Mouse (Mus musculus) adrenal gland, postnatal 10 days (tissue): ENCODE data around the gene Slc5a5. TPM values are rescaled to one million over a fixed set of nuclear protein-coding genes. Genes with fewer than 3 reads are reported as not detected.

Experiments used
- DNase-seq: peaks from one replicate; pipeline ENCODE4 v3.0.0; 2021; ENCODE audit warnings: mixed read lengths
- total RNA-seq, 2 experiments: library from RNA; stranded (reverse); gene quantifications; 2 replicates each; pipeline ENCODE4 v1.2.3; 2021

Slc5a5 gene
- total RNA-seq, 2 experiments from 2014 or later, result 0.27 to 0.42 TPM

DNA sequence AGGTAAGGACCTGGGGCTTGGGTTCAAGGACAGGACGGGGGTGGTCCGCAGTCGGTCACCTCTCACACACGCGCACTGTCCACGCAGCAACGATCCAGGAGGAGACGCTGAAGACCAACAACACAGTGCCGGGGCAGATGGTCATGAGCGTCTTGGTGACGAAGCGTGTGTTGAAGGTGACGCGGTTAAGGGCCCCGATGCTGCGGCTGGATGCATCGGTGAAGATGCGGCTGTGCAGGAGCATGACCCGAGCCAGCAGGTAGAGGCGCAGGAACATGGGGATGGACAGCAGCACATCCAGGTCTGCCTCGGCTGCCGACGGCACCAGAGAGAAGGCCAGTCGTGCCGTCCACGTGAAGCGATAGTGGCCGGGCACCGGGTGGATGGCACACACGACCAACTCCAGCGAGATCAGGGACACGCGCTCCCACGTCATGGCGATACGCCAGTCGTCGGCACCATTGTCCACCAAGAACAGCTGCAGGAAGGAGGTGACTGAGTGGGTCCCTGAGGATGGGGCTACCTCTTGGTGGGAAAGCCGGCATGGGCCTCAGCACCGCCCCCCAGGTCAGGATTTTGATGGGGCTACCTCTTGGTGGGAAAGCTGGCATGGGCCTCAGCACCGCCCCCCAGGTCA is 39.8 kb downstream of the Slc5a5 start:
- no peak for DNase-seq

DNA sequence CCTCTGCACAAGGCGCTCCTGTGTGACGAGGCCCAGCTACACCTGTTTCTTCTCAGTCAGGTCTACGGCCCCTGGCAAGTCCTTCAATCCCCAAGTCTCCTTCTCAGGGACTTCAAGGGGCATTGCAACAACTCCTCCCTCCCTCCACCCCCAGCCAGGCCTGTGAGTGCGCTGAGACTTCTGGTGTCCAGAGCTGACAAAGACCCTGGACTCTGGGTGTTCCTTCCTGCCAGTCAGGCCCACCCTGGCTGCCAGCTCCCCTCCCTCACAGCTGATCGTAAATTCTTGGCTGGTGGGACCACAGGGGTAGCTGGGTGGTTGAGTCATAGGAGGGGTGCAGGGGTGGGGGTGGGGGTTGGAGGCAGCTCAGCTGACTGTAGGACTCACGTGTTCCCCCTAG is 40.7 kb downstream of the Slc5a5 start:
- no peak for DNase-seq

DNA sequence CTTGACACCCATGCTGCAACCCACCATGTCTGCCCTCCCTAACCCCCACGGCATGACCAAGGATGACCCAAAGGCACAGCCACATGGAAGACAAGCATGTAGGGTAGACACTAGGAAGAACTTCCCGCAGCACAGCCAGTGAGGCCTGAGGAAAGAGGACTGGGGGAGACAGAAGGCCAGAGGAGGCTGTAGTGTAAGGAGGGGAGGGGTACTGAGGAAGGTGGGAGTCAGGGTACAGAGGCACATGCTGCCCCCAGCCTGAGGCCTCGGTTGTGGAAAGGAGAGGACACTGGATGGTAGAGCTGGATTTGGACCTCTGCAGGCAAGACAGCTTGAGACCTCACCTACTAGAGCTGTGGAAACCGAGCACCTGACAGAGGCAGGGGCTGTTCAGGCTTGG is 41.6 kb downstream of the Slc5a5 start:
- no peak for DNase-seq

DNA sequence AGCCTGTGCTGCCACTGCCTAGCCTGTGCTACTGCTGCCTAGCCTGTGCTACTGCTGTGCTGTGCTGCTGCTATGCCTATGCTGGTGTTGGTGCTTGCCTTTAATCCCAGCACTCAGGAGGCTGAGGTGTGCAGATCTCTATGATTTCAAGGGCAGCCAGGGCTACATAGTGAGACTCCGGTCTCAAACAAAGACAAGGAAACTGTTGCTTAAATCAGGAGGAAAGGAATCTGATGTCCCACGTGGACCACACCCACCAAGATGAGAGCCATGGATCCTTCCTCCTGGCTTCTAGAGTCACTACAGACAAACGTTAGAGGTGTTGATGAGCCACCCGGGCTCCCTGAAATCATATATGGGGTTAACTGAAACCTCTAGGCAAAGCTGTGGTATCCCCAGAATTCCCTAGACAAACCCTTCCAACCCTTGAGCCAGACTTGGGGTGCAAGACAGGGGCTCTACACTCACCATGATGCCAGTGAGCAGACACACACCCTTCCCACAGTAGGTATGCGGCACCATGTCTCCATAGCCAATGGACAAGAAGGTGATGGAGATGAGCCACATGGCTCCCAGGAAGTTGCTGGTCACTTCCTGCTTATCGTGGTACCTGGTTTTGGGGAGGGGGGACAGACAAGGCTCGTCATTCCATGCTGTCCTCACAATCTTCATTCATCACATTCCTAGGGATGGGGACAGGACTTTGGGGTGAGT is 42.3 kb downstream of the Slc5a5 start:
- DNase-seq, result no peak

DNA sequence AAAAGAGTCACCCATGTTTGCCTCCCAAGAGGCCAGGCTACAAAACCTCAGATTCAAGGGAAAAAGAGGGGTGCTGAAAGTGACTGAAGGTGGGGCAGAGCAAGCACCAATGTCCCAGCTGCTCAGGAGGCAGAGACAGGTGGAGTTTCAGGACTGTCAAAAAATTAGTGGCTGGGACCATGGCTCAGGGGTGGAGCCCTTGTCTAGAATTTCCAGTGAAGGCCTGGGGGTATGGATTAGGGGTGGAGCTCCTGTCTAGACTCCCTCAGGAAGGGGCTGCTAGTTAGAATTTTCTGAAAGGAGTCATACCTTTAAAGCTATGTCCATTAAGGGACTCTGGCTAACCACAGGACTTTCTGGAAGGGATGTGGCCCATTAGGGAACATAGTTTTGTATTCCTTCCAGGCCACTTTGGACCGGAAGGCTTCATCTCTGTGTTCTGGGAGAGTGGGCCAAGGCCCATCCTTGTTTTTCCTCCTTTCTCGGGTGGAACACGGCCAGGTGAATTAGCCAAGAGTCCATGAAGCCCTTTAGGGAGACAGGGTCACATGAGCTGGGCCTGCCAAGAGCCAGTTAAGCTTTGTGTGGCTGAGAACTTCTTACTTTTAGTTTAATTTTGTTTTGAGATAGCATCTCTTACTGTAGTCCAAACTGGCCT is 43.1 kb downstream of the Slc5a5 start:
- peak; percentile 65 for DNase-seq

DNA sequence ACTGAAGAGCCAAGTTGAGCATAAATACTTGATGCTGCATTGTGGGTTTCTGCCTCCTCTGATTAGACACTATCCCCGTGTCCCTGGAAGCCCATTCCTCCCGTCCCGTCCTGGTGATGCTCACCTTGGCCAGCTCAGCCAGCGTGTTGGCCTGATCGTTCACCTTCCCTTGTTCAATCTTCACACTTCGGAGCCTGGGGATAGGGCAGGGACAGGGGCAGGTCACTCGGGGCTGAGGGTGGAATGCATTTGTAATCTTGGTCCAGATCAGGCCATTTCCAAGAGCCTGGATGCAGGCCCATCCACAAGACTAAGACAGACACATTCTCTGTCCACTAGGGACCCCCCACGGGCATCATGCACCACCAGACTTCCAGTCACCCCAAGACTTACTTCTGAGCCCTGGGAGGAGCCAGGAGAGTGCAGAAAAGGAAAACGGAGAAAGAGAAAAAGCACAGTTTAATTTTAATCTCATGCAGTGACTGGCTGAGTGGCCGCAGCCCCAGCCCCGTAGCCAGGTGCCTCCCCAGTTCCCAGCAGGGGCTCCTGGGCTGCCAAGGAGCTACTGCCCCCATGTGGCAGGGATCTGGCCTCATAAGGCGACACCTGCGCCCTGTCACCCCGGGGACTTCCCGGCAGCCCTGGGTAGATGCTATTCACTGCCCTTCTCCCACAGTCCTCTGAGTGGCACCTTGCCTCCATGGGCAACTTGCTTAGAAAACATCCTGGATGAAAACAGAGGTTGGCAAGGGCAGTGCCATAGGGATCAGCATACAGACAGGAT is 46.0 kb downstream of the Slc5a5 start:
- DNase-seq, result no peak

DNA sequence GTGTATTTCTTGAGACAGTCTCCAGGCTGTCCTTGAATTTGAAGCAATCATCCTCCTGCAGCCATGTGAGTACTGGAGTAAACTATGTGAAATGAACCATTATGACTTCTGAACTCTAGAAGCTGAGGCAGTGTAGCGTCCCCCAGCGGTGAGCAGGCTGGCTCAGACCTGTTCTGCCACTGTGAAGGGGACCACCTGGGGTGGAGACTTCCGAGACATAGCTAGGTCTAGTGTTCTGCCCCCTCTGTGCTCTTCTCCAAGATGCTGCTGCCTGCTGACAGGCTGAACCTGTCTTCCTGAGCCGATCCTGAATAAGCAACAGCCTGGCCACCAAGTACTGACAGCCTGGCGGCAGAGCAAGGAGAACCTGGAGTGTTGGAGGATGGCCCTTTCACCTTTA is 47.4 kb downstream of the Slc5a5 start:
- no peak for DNase-seq

DNA sequence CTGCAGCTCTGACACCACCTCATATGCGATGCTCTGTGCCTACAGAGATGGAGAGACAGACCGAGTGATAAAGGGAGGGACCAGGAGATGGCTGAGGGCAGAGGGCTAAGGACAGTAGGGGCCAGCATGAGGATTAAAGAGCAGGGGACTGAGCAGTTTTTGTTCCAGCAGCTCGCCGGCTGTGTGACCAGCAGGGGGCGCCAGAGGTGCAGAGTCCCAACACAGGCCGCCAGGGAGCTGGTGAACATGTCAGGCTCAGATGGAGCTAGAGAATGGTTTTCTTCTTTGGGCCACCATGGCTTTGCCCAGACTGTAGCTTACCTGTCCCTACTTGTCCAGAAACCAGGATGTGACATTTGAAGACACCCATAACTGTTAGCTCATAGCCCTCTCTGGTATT is 48.0 kb downstream of the Slc5a5 start:
- peak; percentile 96 for DNase-seq

DNA sequence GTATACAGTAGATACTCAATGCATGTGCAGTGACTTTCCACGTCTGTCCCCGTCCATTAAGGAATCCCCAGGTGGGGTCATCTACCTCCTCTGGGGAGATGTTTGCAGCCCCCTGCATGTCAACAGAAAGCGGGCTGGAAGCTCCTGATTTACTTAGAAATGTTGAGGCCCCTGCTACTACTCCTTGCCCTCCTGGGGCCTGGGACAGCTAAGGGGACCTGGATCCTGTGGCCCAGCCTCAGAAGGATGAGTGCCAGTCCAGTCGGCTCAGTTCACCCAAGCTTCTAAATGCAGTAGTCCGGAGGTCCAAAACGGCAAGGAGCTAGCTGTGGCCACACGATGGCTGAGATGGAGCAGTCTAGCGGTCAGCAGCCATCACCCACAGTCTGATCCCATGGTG is 48.6 kb downstream of the Slc5a5 start:
- DNase-seq, result no peak

DNA sequence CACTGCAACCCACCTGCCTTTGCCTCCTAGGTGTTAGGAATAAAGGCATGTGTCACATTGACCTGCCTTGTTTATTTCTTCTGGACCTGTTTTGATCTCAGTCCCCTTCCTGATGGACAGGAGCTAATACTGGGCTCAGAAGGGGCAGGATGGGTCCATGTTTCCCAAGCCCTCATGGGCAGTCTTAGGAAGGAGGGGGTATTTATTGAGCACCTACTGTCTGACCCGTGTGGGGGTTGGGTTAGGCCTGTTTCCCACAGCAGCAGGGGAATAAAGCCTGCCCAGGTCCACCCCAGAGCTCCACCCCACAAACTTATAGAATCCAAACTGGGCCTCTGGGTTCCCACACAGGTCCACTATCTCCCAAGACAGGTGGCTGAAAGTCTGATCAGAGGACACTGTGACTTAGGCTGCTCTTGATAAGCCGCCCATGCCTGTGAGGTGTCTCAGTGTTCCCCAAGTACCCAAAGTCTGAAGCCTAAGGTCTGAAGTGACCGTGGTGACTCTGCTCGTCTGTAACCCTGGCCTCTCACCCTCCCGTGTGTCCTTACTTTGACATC is 49.3 kb downstream of the Slc5a5 start:
- DNase-seq, result no peak

DNA sequence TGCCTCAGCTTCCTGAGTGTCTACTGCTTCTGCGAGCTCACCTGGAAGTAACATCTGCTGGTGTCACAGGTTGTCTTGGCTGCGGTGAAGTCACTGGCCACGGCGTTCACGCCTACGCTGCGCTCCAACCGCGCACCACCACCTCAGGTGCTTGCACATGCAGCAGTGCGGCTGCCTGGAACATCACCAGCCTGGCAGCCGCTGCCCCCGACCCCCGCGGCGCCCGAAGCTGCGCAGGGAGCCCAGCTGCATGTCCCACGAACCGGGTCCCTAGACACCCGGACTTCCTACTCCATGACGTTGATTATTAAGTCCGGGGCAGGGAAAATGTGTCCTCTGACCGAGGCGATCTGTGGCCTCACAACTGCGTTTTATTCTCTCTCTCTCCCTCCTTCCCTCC is 50.1 kb downstream of the Slc5a5 start:
- DNase-seq, result no peak

DNA sequence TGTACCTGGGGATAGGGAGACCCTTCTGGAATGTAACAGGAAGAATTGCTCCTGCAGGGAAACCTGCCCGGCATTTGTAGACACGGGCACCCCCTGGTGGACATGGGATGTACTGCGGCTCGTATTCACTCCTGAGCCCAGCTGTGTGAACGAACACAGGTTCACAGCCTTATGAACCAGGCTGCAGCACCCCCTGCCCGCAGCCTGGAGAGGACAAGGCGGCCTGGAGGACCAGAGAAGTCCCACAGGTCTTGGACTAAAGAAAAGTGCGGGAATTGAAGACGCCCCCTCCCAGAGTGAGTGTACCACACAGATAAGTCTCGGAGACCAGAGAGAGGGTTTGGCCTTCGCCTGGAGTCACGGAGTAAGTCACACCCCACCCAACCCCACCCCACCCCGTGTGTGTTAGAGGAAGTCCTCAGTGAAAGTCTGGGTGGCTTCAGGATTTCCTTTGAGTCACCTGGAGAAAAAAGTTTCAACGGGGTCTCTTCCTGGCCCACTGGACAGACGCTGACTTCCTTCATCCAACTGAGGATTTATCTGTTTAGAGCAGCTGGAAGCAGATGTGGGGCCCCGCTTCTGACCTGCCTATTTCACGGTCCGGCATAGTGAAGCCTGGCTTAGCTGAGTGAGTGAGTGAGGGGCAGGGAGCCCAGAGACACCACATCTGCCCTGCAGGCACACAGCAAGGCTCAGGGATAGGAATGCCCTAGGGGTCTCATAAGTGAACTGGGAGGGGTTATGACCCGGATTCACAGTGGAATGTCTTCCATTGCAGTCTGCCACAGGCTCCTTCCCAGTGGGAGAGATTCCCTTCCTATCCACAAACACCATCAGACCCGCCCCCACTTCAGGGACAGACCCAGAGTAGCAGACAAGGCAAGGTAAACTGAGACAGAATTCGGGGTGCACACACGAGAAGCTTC is 51.1 kb downstream of the Slc5a5 start:
- DNase-seq, result peak; percentile 95

DNA sequence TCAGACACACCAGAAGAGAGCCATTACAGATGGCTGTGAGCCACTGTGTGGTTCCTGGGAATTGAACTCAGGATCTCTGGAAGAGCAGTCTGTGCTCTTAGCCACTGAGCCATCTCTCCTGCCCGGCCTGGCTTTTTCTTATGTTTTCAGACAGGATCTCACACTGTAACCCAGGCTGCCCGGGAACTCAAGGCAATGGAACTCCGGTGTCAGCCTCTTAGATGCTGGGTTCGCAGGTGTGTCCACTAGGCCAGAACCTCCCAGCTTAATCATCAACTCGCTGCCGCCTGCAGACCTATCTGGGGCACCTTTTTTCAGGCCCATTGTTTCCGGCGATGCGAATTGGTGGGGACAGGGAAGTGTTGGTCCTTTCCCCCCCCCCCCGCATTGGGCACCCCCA is 52.0 kb downstream of the Slc5a5 start:
- DNase-seq, result no peak

DNA sequence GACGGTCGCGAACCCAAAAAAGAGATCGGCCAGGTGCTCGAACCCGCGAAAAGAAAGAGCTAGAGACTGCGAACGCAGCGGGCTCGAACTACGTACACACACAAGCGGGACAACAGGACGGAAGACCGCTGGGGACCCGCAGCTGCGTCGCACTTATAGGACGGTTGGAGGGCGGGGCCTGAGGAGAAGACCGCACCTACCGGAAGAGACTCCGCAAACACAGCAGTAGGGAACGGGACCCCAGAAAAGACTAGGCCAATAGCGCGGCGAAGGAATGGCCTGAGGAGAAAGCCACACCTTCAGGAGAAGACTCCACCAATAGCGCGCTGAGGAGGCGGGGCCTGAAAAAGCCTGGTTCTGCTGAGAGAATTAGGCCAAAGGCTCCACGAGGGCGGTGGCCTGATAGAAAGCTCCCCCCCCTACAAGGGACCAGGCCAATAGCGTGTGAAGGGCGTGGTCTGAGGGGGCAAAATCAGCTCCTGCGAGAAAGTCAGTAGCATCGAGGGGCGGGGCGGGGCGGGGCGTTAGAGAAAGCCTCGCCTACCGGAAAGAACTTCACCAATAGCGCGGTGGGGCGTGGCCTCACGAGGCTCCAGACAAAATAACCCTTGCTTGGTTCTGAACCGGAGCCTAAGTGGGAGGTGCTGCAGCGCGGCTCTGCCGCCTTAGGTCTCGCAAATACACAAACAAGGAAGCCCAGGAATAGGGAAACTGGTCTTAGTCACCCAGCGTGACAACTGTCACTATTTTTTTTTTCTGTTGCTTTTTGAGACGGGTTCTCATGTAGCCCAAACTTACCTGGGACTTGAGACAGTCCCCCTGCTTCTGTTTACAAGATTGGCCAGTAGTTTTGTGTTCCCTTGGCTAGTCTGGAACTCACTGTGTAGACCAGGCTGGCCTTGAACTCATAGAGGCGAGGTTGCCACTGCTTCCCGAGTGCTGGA is 52.9 kb downstream of the Slc5a5 start, which contains the start of gene Arrdc2:
Gene Arrdc2 (minus strand): TSS at position 313 of the 944 bp plus-strand sequence.
- DNase-seq, result peak; percentile 98

DNA sequence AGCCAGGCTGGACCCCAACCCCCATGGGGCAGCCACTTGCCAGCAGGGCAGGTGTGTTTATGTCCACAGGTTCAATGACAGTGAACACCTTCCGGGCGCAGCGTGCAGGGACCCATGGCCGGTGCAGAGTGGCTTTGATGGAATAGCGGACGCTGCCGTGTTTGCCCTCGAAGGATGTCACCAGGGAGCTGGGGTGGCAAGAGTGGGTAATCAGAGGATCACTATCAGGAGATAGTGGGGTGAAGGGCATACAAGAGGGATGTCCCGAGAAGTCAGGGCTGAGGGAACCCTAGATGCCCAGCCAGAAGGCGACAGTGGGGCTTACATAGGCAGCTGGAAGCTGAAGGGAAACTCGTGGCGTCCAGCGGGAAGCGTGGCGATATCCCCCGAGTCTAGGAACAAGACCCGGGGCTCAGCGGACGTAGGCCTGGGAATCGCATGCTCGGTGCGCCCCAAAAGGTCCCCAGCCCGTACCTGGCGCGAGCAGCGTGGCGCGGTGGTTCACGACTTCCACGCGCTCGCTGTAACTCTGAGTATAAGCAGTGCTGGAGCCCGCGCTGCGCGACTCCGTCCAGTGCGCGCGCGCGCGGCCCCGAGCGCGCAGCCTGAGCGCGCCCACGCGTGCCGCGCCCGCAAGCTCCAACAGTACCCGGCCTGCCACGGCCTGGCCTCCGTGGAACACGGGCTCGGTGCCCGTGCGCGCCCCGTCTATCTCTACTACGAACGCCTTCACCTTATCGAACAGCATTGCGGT is 53.7 kb downstream of the Slc5a5 start:
- no peak for DNase-seq

DNA sequence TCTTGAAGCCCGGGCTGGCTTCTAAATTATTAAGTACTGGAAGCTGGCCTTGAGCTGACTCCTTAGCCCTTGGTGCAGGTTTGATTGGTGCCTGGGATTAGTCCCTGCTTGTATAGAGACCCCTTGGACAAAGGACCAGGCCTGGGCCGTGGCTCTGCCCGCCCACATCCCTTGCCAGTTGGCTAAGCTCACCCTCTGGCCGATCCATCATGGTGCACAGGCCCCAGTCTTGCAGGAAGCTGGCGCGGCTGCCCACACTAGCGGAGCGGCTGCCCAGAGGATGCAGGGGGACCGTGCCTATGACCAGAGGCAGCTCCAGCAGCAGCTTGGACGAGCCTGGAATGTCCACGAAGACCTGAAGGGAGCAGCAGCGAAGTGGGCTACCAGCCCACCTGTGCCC is 55.9 kb downstream of the Slc5a5 start:
- no peak for DNase-seq

DNA sequence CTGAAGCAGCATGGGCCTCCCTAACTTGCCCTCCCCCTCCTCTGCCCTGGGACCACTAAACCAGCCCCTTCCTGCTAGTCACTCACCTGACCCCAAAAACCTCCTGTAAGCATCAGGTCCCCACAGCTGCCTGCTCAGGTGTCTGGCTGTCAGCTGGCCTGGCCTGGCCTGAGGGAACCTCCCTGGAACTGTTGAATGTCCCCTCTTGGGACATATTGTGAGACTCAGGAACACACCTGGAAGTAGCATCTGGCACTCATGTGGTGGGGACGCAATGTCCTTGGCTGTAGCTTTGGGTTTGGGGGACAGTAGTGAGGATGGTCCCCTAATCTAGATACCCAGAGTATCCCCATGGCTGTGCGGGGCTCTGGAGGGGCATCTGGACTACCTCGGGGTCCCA is 58.5 kb downstream of the Slc5a5 start:
- DNase-seq, result no peak

DNA sequence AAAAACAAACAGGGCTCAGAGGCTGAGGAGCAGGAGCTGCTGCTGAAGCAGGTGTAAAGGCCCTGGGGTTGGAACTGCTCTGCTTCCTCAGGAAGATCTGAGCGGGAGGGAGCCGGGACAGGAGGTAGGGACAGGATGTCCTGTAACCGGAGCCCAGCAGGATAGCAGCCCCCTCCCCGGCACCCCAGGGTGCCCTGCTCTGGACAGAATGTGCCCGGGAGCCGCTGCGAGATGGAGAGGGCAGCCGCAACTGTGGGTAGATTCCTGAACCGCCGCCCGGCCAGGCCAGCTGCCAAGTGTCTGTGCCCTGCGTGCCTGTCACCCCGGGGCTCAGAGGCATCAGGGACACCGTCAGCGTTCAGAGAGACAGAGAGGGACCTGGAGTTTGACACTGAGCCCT is 59.0 kb downstream of the Slc5a5 start:
- DNase-seq, result peak; percentile 77

DNA sequence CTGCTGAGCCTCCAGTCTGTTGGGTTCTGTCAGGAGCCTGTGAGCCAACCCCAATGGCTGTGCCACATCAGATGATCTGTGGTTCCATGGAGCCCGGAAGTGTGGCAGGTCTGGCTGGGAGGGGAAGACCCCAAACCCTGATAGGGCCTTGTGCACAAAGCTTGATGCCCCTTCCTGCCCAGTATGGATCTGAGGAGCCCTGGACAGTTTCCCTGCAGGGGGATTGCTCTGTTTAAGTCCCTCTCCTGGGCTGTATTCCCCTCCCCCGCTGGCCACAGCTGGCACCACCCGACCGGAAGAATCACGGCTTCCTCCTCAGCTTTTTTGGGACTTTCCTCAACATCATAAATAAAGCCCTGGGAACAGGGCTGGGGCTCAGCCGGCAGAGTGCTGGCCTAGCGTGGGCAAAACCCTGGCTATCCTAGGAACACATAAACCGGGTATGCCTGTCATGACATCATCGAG is 59.5 kb downstream of the Slc5a5 start:
- DNase-seq, result no peak
